In the genomic region with DNA sequence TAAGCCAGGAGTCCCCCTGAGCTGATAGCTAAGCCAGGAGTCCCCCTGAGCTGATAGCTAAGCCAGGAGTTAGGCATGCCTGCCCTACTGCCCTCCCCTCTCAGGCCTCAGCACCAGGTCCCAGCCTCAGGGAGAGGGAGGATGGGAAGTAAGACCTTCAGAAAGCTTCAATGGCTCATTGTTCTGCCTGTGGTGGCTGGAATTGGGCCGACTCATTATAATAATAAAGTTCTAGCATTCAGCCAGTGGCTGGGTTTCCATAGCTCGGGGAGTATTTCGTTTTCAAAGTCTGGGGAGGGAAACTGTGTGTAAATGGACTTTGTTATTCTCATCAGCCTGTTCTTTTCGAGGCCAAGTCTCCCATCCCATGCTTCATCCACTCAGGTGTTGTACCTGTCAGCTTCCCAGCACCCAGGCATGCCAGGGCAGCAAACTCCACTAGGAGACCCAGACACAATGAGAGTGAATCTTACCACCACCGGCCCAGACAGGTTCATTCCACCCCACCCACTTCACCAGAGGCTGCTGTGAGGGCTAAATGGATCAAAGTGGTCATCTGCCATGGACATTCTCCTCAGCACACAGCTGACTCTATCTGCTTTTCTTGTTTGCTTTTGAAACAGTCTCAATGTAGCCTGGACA, we compare ENCODE assay signal across 11 mouse cellular contexts. TPM values are rescaled to one million over a fixed set of nuclear protein-coding genes. Genes with fewer than 3 reads are reported as not detected.
DNase-seq lines count a peak whose midpoint lies in the region; ATAC-seq and TF ChIP-seq lines count a peak whose summit lies in the region.
"Had no signal": no experiment of that assay in that cellular context is flagged by ENCODE, and none has a peak within 500 bp of the region (broad histone marks: within the 10 kb centered on the region; RNA-seq: fewer than 3 reads in every experiment).

No protein-coding gene starts in this region.

- H3K27me3 ChIP-seq in midbrain, embryonic 10.5 days (ENCODE audit: low read depth, poor library complexity, severe bottlenecking), result peaks cover 42% of the 10 kb centered on the region
- H3K27me3 ChIP-seq in midbrain, embryonic 16.5 days (ENCODE audit: control insufficient read depth, insufficient read depth, low read depth, low read length), result no peaks in the 10 kb centered on the region
- H3K27me3 ChIP-seq in forebrain, embryonic 14.5 days (replicated peaks; ENCODE audit: control insufficient read depth, insufficient read depth, low read length), result no peaks in the 10 kb centered on the region
- H3K27me3 ChIP-seq in midbrain, embryonic 15.5 days (replicated peaks), result no peaks in the 10 kb centered on the region
- no peaks in the 10 kb centered on the region for H3K27me3 ChIP-seq in intestine, postnatal 0 days (replicated peaks; ENCODE audit: control insufficient read depth, insufficient read depth, low read length)
- H3K27me3 ChIP-seq: CH12.LX; intestine, embryonic 15.5 days had no signal

- peaks cover 25% of the 10 kb centered on the region for H3K4me1 ChIP-seq in midbrain, embryonic 10.5 days
- H3K4me1 ChIP-seq in midbrain, embryonic 16.5 days (ENCODE audit: control insufficient read depth, insufficient read depth, low read length), result no peaks in the 10 kb centered on the region
- H3K4me1 ChIP-seq in forebrain, embryonic 14.5 days (ENCODE audit: control insufficient read depth, insufficient read depth, low read length), result peaks cover 9% of the 10 kb centered on the region; the same call in 1 of the 2 replicates
- H3K4me1 ChIP-seq in midbrain, embryonic 15.5 days, result peaks cover 8% of the 10 kb centered on the region
- 0 out of 2 replicates have a peak, but pooled peaks cover 2% of the 10 kb centered on the region for H3K4me1 ChIP-seq in intestine, postnatal 0 days (replicated peaks; ENCODE audit: control insufficient read depth, insufficient read depth, low read length)
- H3K4me1 ChIP-seq: intestine, embryonic 15.5 days had no signal

- no peaks in the 10 kb centered on the region for H3K9me3 ChIP-seq in midbrain, embryonic 10.5 days (replicated peaks)
- H3K9me3 ChIP-seq in midbrain, embryonic 16.5 days (replicated peaks; ENCODE audit: control insufficient read depth, low read length, poor library complexity, severe bottlenecking), result no peaks in the 10 kb centered on the region
- H3K9me3 ChIP-seq in forebrain, embryonic 14.5 days (replicated peaks; ENCODE audit: control insufficient read depth, low read length), result no peaks in the 10 kb centered on the region
- no peaks in the 10 kb centered on the region for H3K9me3 ChIP-seq in midbrain, embryonic 15.5 days
- H3K9me3 ChIP-seq in intestine, postnatal 0 days (ENCODE audit: control insufficient read depth), result no peaks in the 10 kb centered on the region
- H3K9me3 ChIP-seq: intestine, embryonic 15.5 days had no signal

- TF ChIP-seq CTCF in intestine, postnatal 0 days (IDR thresholded peaks at IDR 0.05; ENCODE audit: low read depth), result no peak

- no peaks in the 10 kb centered on the region for H3K36me3 ChIP-seq in midbrain, embryonic 10.5 days
- H3K36me3 ChIP-seq in midbrain, embryonic 16.5 days (ENCODE audit: control insufficient read depth, insufficient read depth, low read length), result no peaks in the 10 kb centered on the region
- no peaks in the 10 kb centered on the region for H3K36me3 ChIP-seq in forebrain, embryonic 14.5 days (ENCODE audit: control insufficient read depth, insufficient read depth, low read length)
- no peaks in the 10 kb centered on the region for H3K36me3 ChIP-seq in midbrain, embryonic 15.5 days (replicated peaks)
- H3K36me3 ChIP-seq in intestine, postnatal 0 days (ENCODE audit: control insufficient read depth, insufficient read depth), result no peaks in the 10 kb centered on the region; the same call in 1 of the 2 replicates
- H3K36me3 ChIP-seq: intestine, embryonic 15.5 days had no signal

- ATAC-seq in midbrain, embryonic 16.5 days, result no peak; the same call in 1 of the 2 replicates
- peak; percentile 48; the same call in 1 of the 2 replicates for ATAC-seq in forebrain, embryonic 14.5 days
- 0 out of 2 replicates have a peak, but pooled peaks have one; percentile 42 for ATAC-seq in midbrain, embryonic 15.5 days (replicated peaks)
- no peak for ATAC-seq in intestine, postnatal 0 days
- ATAC-seq: intestine, embryonic 15.5 days had no signal

- peak overlapping the region; percentile 75 for H3K27ac ChIP-seq in midbrain, embryonic 10.5 days (replicated peaks)
- H3K27ac ChIP-seq in midbrain, embryonic 16.5 days (ENCODE audit: low read length), result no peak overlapping the region
- no peak overlapping the region for H3K27ac ChIP-seq in forebrain, embryonic 14.5 days (ENCODE audit: low read depth, low read length)
- H3K27ac ChIP-seq in midbrain, embryonic 15.5 days, result no peak overlapping the region
- no peak overlapping the region for H3K27ac ChIP-seq in intestine, postnatal 0 days (ENCODE audit: low read depth, low read length)
- H3K27ac ChIP-seq: intestine, embryonic 15.5 days had no signal

- no peak overlapping the region for H3K4me2 ChIP-seq in midbrain, embryonic 16.5 days (ENCODE audit: low read length)
- no peak overlapping the region for H3K4me2 ChIP-seq in forebrain, embryonic 14.5 days (ENCODE audit: low read length)
- no peak overlapping the region for H3K4me2 ChIP-seq in midbrain, embryonic 15.5 days
- no peak overlapping the region for H3K4me2 ChIP-seq in intestine, postnatal 0 days (replicated peaks; ENCODE audit: low read depth)
- H3K4me2 ChIP-seq: intestine, embryonic 15.5 days; lung, embryonic 14.5 days had no signal

- no peak overlapping the region; the same call in 1 of the 2 replicates for H3K4me3 ChIP-seq in midbrain, embryonic 10.5 days
- no peak overlapping the region for H3K4me3 ChIP-seq in midbrain, embryonic 16.5 days (ENCODE audit: low read depth, low read length)
- H3K4me3 ChIP-seq in forebrain, embryonic 14.5 days (ENCODE audit: low read depth, low read length), result no peak overlapping the region
- no peak overlapping the region for H3K4me3 ChIP-seq in midbrain, embryonic 15.5 days
- H3K4me3 ChIP-seq in intestine, postnatal 0 days (ENCODE audit: low read depth, low read length), result no peak overlapping the region
- H3K4me3 ChIP-seq: intestine, embryonic 15.5 days had no signal

- no peak overlapping the region for H3K9ac ChIP-seq in midbrain, embryonic 16.5 days (ENCODE audit: low read depth, low read length)
- H3K9ac ChIP-seq in forebrain, embryonic 14.5 days (ENCODE audit: low read length), result no peak overlapping the region
- no peak overlapping the region for H3K9ac ChIP-seq in midbrain, embryonic 15.5 days
- no peak overlapping the region for H3K9ac ChIP-seq in intestine, postnatal 0 days (ENCODE audit: low read depth, low read length)
- H3K9ac ChIP-seq: intestine, embryonic 15.5 days; lung, embryonic 14.5 days had no signal

- 27% methylated on average over 5 of the region's 5 CpGs for WGBS in midbrain, embryonic 10.5 days
- 13% methylated on average over 5 of the region's 5 CpGs for WGBS in midbrain, embryonic 16.5 days
- 11% methylated on average over 5 of the region's 5 CpGs for WGBS in forebrain, embryonic 14.5 days
- WGBS in midbrain, embryonic 15.5 days, result 18% methylated on average over 5 of the region's 5 CpGs
- 64% methylated on average over 5 of the region's 5 CpGs for WGBS in intestine, postnatal 0 days

- DNase-seq in midbrain, embryonic 10.5 days (ENCODE audit: low spot score), result no peak
- DNase-seq in brain, adult 2 months (ENCODE audit: low read depth, low spot score), result peak; percentile 57
- peak; percentile 53 for DNase-seq in forebrain, embryonic 14.5 days (ENCODE audit: low spot score)
- no peak for DNase-seq in spleen, postnatal 14 days (ENCODE audit: low spot score in 2 of 2)
- no peak for DNase-seq in layer of hippocampus, adult 11-12 months (ENCODE audit: low spot score)
- DNase-seq: lung, embryonic 14.5 days had no signal

RNA-seq across cellular contexts. Expression of gene Gnb1l, which starts 13.6 kb away (rescaled TPM):
- polyA plus RNA-seq in midbrain, embryonic 10.5 days (2016; fragmentation: Nextera tagmentation; extraction: Ambion mirVana), result 13.3 and 16.0 TPM in 2 replicates
- polyA plus RNA-seq in midbrain, embryonic 16.5 days (2015; fragmentation: Nextera tagmentation; extraction: Ambion mirVana), result 16.5 and 17.6 TPM in 2 replicates
- polyA plus RNA-seq in forebrain, embryonic 14.5 days (2014; fragmentation: Nextera tagmentation; extraction: Ambion mirVana), result 16.2 and 19.1 TPM in 2 replicates
- polyA plus RNA-seq in midbrain, embryonic 15.5 days (2015; fragmentation: Nextera tagmentation; extraction: Ambion mirVana), result 18.1 and 20.0 TPM in 2 replicates
- polyA plus RNA-seq in intestine, postnatal 0 days (2015; fragmentation: Nextera tagmentation; extraction: Ambion mirVana), result 11.0 and 12.6 TPM in 2 replicates

RNA-seq across cellular contexts. Expression of gene Rtl10, which starts 13.8 kb away (rescaled TPM):
- polyA plus RNA-seq in midbrain, embryonic 10.5 days (2016; fragmentation: Nextera tagmentation; extraction: Ambion mirVana), result 2.1 and 2.4 TPM in 2 replicates
- 3.3 and 3.5 TPM in 2 replicates for polyA plus RNA-seq in midbrain, embryonic 16.5 days (2015; fragmentation: Nextera tagmentation; extraction: Ambion mirVana)
- 2.8 and 3.0 TPM in 2 replicates for polyA plus RNA-seq in forebrain, embryonic 14.5 days (2014; fragmentation: Nextera tagmentation; extraction: Ambion mirVana)
- 4.4 and 5.5 TPM in 2 replicates for polyA plus RNA-seq in midbrain, embryonic 15.5 days (2015; fragmentation: Nextera tagmentation; extraction: Ambion mirVana)
- 1.4 and 1.8 TPM in 2 replicates for polyA plus RNA-seq in intestine, postnatal 0 days (2015; fragmentation: Nextera tagmentation; extraction: Ambion mirVana)

RNA-seq across cellular contexts. Expression of gene Comt, which starts 58.3 kb away (rescaled TPM):
- polyA plus RNA-seq in midbrain, embryonic 10.5 days (2016; fragmentation: Nextera tagmentation; extraction: Ambion mirVana), result 62.0 and 66.0 TPM in 2 replicates
- 96.6 and 112 TPM in 2 replicates for polyA plus RNA-seq in midbrain, embryonic 16.5 days (2015; fragmentation: Nextera tagmentation; extraction: Ambion mirVana)
- polyA plus RNA-seq in forebrain, embryonic 14.5 days (2014; fragmentation: Nextera tagmentation; extraction: Ambion mirVana), result 54.6 and 71.9 TPM in 2 replicates
- 104 and 107 TPM in 2 replicates for polyA plus RNA-seq in midbrain, embryonic 15.5 days (2015; fragmentation: Nextera tagmentation; extraction: Ambion mirVana)
- 103 and 107 TPM in 2 replicates for polyA plus RNA-seq in intestine, postnatal 0 days (2015; fragmentation: Nextera tagmentation; extraction: Ambion mirVana)

RNA-seq across cellular contexts. Expression of gene Txnrd2, which starts 58.7 kb away (rescaled TPM):
- polyA plus RNA-seq in midbrain, embryonic 10.5 days (2016; fragmentation: Nextera tagmentation; extraction: Ambion mirVana), result 30.6 and 30.7 TPM in 2 replicates
- 36.6 and 37.0 TPM in 2 replicates for polyA plus RNA-seq in midbrain, embryonic 16.5 days (2015; fragmentation: Nextera tagmentation; extraction: Ambion mirVana)
- 22.0 and 23.5 TPM in 2 replicates for polyA plus RNA-seq in forebrain, embryonic 14.5 days (2014; fragmentation: Nextera tagmentation; extraction: Ambion mirVana)
- polyA plus RNA-seq in midbrain, embryonic 15.5 days (2015; fragmentation: Nextera tagmentation; extraction: Ambion mirVana), result 34.0 and 35.5 TPM in 2 replicates
- 24.8 and 25.0 TPM in 2 replicates for polyA plus RNA-seq in intestine, postnatal 0 days (2015; fragmentation: Nextera tagmentation; extraction: Ambion mirVana)

Comparison
In these comparisons a context has a peak if more than half of its experiments do, and no peak if none do; other contexts are left out.
1. ATAC-seq: peak in forebrain, embryonic 14.5 days (single experiment) and midbrain, embryonic 15.5 days (single experiment); none in midbrain, embryonic 16.5 days (single experiment) and intestine, postnatal 0 days (single experiment).
2. DNase-seq: peak in brain, adult 2 months (single experiment) and forebrain, embryonic 14.5 days (single experiment); none in midbrain, embryonic 10.5 days (single experiment), spleen, postnatal 14 days (0 of 2) and layer of hippocampus, adult 11-12 months (single experiment).